Mouse (Mus musculus): ENCODE data around the gene Hnrnph3.

Hnrnph3 gene

GRCm38 (mm10) chr10:63028396-63028795, 4.4 kb upstream of the Hnrnph3 start:
- no peak for DNase-seq (ENCODE audit: low spot score)

GRCm38 (mm10) chr10:63027376-63028161, 3.6 kb upstream of the Hnrnph3 start:
- DNase-seq (ENCODE audit: low spot score), result no peak

- no peak for DNase-seq (ENCODE audit: low spot score)
Measured at GRCm38 (mm10) chr10:63026795-63027160, 2.8 kb upstream of the Hnrnph3 start.

GRCm38 (mm10) chr10:63026156-63026794, 2.3 kb upstream of the Hnrnph3 start:
- DNase-seq (ENCODE audit: low spot score), result no peak

- no peak for DNase-seq (ENCODE audit: low spot score)
Measured at GRCm38 (mm10) chr10:63025491-63026011, 1.5 kb upstream of the Hnrnph3 start.

GRCm38 (mm10) chr10:63025016-63025415, 999 bp upstream of the Hnrnph3 start:
- DNase-seq (ENCODE audit: low spot score), result peak; percentile 28

GRCm38 (mm10) chr10:63024580-63024910, 528 bp upstream of the Hnrnph3 start:
- peak; percentile 82 for DNase-seq (ENCODE audit: low spot score)

GRCm38 (mm10) chr10:63023121-63023748, 782 bp downstream of the Hnrnph3 start:
- DNase-seq (ENCODE audit: low spot score), result peak; percentile 46

GRCm38 (mm10) chr10:63022541-63023120, 1.4 kb downstream of the Hnrnph3 start:
- no peak for DNase-seq (ENCODE audit: low spot score)

GRCm38 (mm10) chr10:63021702-63022101, 2.3 kb downstream of the Hnrnph3 start:
- no peak for DNase-seq (ENCODE audit: low spot score)

GRCm38 (mm10) chr10:63019304-63019703, 4.7 kb downstream of the Hnrnph3 start:
- no peak for DNase-seq (ENCODE audit: low spot score)

GRCm38 (mm10) chr10:63014168-63014567, 9.8 kb downstream of the Hnrnph3 start:
- DNase-seq (ENCODE audit: low spot score), result peak; percentile 39

GRCm38 (mm10) chr10:63013476-63013875, 10.5 kb downstream of the Hnrnph3 start:
- DNase-seq (ENCODE audit: low spot score), result no peak

- no peak for DNase-seq (ENCODE audit: low spot score)
Measured at GRCm38 (mm10) chr10:63011556-63011955, 12.5 kb downstream of the Hnrnph3 start.

- DNase-seq (ENCODE audit: low spot score), result no peak
Measured at GRCm38 (mm10) chr10:63010268-63010667, 13.7 kb downstream of the Hnrnph3 start.

GRCm38 (mm10) chr10:63008193-63008592, 15.8 kb downstream of the Hnrnph3 start:
- no peak for DNase-seq (ENCODE audit: low spot score)

GRCm38 (mm10) chr10:63004556-63004955, 19.5 kb downstream of the Hnrnph3 start:
- no peak for DNase-seq (ENCODE audit: low spot score)

- DNase-seq (ENCODE audit: low spot score), result no peak
Measured at GRCm38 (mm10) chr10:63003252-63003651, 20.8 kb downstream of the Hnrnph3 start.

- DNase-seq (ENCODE audit: low spot score), result no peak
Measured at GRCm38 (mm10) chr10:63000584-63000983, 23.4 kb downstream of the Hnrnph3 start.

GRCm38 (mm10) chr10:62993991-62994390, 30.0 kb downstream of the Hnrnph3 start:
- no peak for DNase-seq (ENCODE audit: low spot score)

- no peak for DNase-seq (ENCODE audit: low spot score)
Measured at GRCm38 (mm10) chr10:62990636-62991035, 33.4 kb downstream of the Hnrnph3 start.

- no peak for DNase-seq (ENCODE audit: low spot score)
Measured at GRCm38 (mm10) chr10:62987341-62987740, 36.7 kb downstream of the Hnrnph3 start.

GRCm38 (mm10) chr10:62984495-62984894, 39.5 kb downstream of the Hnrnph3 start:
- no peak for DNase-seq (ENCODE audit: low spot score)
